Mouse (Mus musculus) G1E (cell line): Measurements from ENCODE around the gene Cd34. TPM values are rescaled to one million over a fixed set of nuclear protein-coding genes. Genes with fewer than 3 reads are reported as not detected.
A peak's percentile ranks its signal among the peaks of the same experiment; 100 is the strongest.

Source experiments
- ATAC-seq: 2 replicates; pipeline ENCODE4 v1.8.0; 2016; ENCODE audit warnings: mild to moderate bottlenecking; ENCODE audit not compliant: insufficient number of reproducible peaks, poor library complexity, low FRiP score, severe bottlenecking; ENCODE audit errors: extremely low read depth
- DNase-seq: peaks from one replicate; pipeline ENCODE4 v3.0.0; 2012; ENCODE audit warnings: low spot score
- H3K27me3 ChIP-seq: 2 replicates; pipeline ENCODE4 v1.6.1; 2012; ENCODE audit warnings: mild to moderate bottlenecking, low read length, inconsistent platforms; ENCODE audit not compliant: insufficient read depth
- H3K36me3 ChIP-seq: replicated peaks from 2 replicates; pipeline ENCODE3; 2012; ENCODE audit warnings: mild to moderate bottlenecking, inconsistent platforms
- H3K4me1 ChIP-seq: 2 replicates; pipeline ENCODE4 v1.6.1; 2012; ENCODE audit warnings: low read depth, low read length, inconsistent platforms, mixed read lengths; ENCODE audit not compliant: insufficient read depth
- H3K4me3 ChIP-seq: 2 replicates; pipeline ENCODE4 v1.5.1; 2012; ENCODE audit warnings: low read depth, mild to moderate bottlenecking, inconsistent platforms, low read length, moderate library complexity, mixed read lengths
- H3K9me3 ChIP-seq: replicated peaks from 2 replicates; pipeline ENCODE4 v1.6.1; 2012; ENCODE audit warnings: inconsistent platforms
- CTCF ChIP-seq: IDR thresholded peaks from 2 replicates; pipeline ENCODE4 v1.5.1; 2012; ENCODE audit warnings: low read depth, low read length, inconsistent platforms, mixed read lengths
- GATA1 ChIP-seq: IDR thresholded peaks from 2 replicates; pipeline ENCODE4 v1.6.1; 2012; ENCODE audit warnings: borderline replicate concordance, low read length, inconsistent platforms, mixed read lengths
- GATA2 ChIP-seq: IDR thresholded peaks from 2 replicates; pipeline ENCODE4 v1.6.1; 2012; ENCODE audit warnings: low read depth, low read length, inconsistent platforms, borderline replicate concordance
- POLR2AphosphoS5 ChIP-seq: IDR thresholded peaks from 2 replicates; pipeline ENCODE4 v1.6.1; 2012; ENCODE audit warnings: low read depth, low read length, inconsistent platforms; ENCODE audit not compliant: insufficient replicate concordance
- TAL1 ChIP-seq: conservative IDR thresholded peaks from 2 replicates; pipeline ENCODE4 v1.6.1; 2012; ENCODE audit warnings: low read depth, low read length, inconsistent platforms, mixed read lengths
- polyA plus RNA-seq: library from polyadenylated mRNA; stranded (reverse); fragments of >175 nt; gene quantifications from 2 replicates; pipeline ENCODE4 v1.2.3, GENCODE M21; 2012
- total RNA-seq, 2 experiments: library from RNA; stranded (forward) in 1 of 2; stranded (reverse) in 1 of 2; fragments of 200-1000 nt in 1 of 2; fragments of >200 nt in 1 of 2; fragmentation: Nextera tagmentation in 1 of 2; gene quantifications; 2 replicates each; pipeline ENCODE4 v1.2.3; 2014 to 2017

Cd34 gene
- total and polyA plus RNA-seq, 3 experiments: 0.34 to 0.93 (median 0.45) TPM

- Histone ChIP-seq H3K4me3 (no peak overlapping the region), H3K27me3 (peaks cover 5% of the 10 kb centered on the region; the same call in 1 of the 2 replicates), H3K36me3 (no peaks in the 10 kb centered on the region), H3K9me3 (no peaks in the 10 kb centered on the region), H3K4me1 (peaks cover 12% of the 10 kb centered on the region)
- no peak for TF ChIP-seq GATA2
- TF ChIP-seq GATA1: no peak
- no peak for TF ChIP-seq POLR2AphosphoS5
- no peak for TF ChIP-seq TAL1
- TF ChIP-seq CTCF: no peak
- ATAC-seq: peak; percentile 30
- DNase-seq: no peak
Measured at GRCm38 (mm10) chr1:194942912-194943311, 4.3 kb downstream of the Cd34 start.

DNA sequence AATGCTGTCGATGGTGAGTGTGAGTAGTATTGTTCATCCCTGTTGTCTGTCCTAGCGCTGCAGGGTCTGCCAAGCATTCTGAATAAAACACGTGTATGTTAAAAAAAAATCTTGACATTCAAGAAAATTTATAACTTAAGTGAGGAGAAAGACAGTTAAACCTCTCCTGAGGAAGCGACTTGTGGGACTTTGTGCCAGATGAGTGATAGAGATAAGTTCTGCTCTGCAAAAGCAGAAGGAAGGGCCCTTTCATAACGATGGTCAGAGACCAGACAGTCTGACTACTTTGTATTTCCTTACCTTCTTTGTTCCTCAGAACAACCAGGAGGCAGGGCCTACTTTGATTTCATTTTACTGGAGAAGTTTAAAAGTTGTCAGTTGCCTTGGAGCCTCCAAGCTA lies 4.9 kb downstream of the Cd34 start:
- TF ChIP-seq CTCF: no peak
- TF ChIP-seq GATA1: no peak
- DNase-seq (no peak), ATAC-seq (peak; percentile 85)
- peaks cover 12% of the 10 kb centered on the region for H3K4me1 ChIP-seq
- H3K9me3 ChIP-seq: no peaks in the 10 kb centered on the region
- H3K36me3 ChIP-seq: no peaks in the 10 kb centered on the region
- H3K27me3 ChIP-seq: peaks cover 5% of the 10 kb centered on the region; the same call in 1 of the 2 replicates
- H3K4me3 ChIP-seq: no peak overlapping the region

DNA sequence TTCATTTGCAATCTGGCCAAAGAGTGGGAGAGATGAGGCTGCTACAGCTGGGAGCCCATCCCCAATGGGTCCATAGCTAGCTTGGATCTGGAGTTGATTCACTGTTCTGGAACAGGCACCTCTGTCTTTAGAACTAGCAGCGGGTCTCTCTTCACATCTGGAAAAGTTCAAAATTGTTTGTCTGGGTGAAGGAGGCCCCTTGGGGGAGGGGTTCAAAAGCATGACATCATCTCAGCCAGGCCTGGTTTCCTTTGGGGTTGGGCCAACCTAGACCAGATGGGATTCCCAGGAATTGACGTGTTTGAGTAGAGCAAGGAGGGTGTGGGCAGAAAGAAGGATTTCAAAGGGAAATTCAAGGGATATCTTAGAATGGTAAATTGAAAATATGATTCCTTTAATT lies 6.8 kb downstream of the Cd34 start:
- H3K36me3 ChIP-seq: no peaks in the 10 kb centered on the region
- DNase-seq: no peak
- no peak for TF ChIP-seq CTCF
- TF ChIP-seq GATA2: no peak
- TF ChIP-seq POLR2AphosphoS5: no peak
- TF ChIP-seq GATA1: no peak
- TF ChIP-seq TAL1: no peak
- ATAC-seq: no peak
- no peaks in the 10 kb centered on the region for H3K9me3 ChIP-seq
- H3K27me3 ChIP-seq: no peaks in the 10 kb centered on the region
- H3K4me3 ChIP-seq: no peak overlapping the region
- peaks cover 12% of the 10 kb centered on the region for H3K4me1 ChIP-seq

- H3K9me3 ChIP-seq: no peaks in the 10 kb centered on the region
- DNase-seq (no peak), ATAC-seq (no peak)
- H3K4me1 ChIP-seq: peaks cover 12% of the 10 kb centered on the region
- H3K36me3 ChIP-seq: no peaks in the 10 kb centered on the region
- no peak for TF ChIP-seq GATA1
- TF ChIP-seq CTCF: no peak
- no peak for TF ChIP-seq GATA2
- TF ChIP-seq TAL1: no peak
- no peak for TF ChIP-seq POLR2AphosphoS5
- H3K27me3 ChIP-seq: no peaks in the 10 kb centered on the region
- no peak overlapping the region for H3K4me3 ChIP-seq
Measured at GRCm38 (mm10) chr1:194946467-194946866, 7.8 kb downstream of the Cd34 start.

DNA sequence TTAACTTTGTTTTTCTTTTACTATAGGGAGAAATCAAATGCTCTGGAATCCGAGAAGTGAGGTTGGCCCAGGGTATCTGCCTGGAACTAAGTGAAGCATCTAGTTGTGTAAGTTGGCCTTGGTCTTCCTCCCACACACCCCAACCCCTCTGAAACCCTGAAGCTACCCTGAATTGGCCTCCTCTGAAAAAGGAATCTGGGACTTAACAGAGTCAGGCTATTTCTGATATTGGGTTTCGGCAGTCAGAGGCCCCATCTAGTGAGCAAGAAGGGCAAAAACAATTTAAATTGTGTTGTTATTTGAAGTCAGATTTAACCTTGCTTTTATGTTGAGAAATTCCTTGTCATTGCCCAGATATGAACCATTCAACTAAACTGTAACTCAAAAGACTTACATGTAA lies 12.3 kb downstream of the Cd34 start:
- TF ChIP-seq GATA2: no peak
- no peak for TF ChIP-seq TAL1
- TF ChIP-seq GATA1: no peak
- TF ChIP-seq POLR2AphosphoS5: no peak
- no peak for TF ChIP-seq CTCF
- DNase-seq (no peak), ATAC-seq (no peak)

DNA sequence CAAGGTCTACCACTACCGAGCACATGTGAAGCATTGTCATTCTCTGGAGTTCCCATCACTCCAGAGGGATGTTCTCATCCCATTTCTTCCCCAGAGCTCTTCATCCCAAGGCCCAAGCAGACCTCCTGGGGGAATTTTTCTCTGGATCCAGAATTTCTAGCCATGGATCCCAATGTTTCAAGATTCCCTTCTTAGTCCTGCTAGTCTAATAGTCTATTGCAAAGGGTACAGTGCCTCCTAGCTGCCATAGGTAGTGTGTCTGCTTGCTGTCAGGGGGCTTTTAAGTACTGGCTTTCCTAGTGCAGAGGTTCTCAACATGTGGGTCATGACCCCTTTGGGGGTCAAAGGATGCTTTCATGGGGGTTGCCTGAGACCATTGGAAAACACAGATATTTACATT lies 14.3 kb downstream of the Cd34 start:
- Histone ChIP-seq H3K4me3 (no peak overlapping the region), H3K9me3 (no peaks in the 10 kb centered on the region), H3K4me1 (no peaks in the 10 kb centered on the region; the same call in 1 of the 2 replicates), H3K27me3 (no peaks in the 10 kb centered on the region), H3K36me3 (no peaks in the 10 kb centered on the region)
- no peak for ATAC-seq
- no peak for TF ChIP-seq CTCF
- TF ChIP-seq GATA1: no peak
- no peak for TF ChIP-seq POLR2AphosphoS5
- TF ChIP-seq GATA2: no peak
- TF ChIP-seq TAL1: no peak
- DNase-seq: no peak

More for the DNA sequence above, 12.3 kb downstream of the Cd34 start:
- no peak overlapping the region for H3K4me3 ChIP-seq
- no peaks in the 10 kb centered on the region for H3K9me3 ChIP-seq
- no peaks in the 10 kb centered on the region for H3K27me3 ChIP-seq
- no peaks in the 10 kb centered on the region for H3K36me3 ChIP-seq
- H3K4me1 ChIP-seq: no peaks in the 10 kb centered on the region

DNA sequence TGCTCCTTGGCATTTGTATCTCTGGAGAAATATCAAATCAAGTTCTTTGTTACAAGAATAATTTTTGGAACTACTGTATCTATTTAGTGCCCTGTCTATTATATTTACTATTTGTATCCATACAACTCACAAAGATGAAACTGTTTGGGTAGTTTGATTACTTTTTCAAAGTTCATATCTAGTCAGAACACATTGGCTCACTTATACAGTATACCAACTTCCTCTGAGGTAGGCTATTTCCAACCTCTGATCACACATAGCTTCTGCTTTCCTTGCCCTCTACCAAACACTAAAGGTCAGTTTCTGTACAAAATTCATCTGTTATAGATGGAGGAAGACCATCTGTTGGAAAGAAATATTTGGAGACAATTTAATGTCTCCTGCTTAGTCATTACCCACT lies 16.1 kb downstream of the Cd34 start:
- Histone ChIP-seq H3K9me3 (no peaks in the 10 kb centered on the region), H3K36me3 (no peaks in the 10 kb centered on the region), H3K4me1 (no peaks in the 10 kb centered on the region; the same call in 1 of the 2 replicates), H3K27me3 (no peaks in the 10 kb centered on the region), H3K4me3 (no peak overlapping the region)
- ATAC-seq (no peak), DNase-seq (no peak)
- TF ChIP-seq POLR2AphosphoS5 (no peak), GATA2 (no peak), CTCF (no peak), GATA1 (no peak), TAL1 (no peak)
